In the genomic region with DNA sequence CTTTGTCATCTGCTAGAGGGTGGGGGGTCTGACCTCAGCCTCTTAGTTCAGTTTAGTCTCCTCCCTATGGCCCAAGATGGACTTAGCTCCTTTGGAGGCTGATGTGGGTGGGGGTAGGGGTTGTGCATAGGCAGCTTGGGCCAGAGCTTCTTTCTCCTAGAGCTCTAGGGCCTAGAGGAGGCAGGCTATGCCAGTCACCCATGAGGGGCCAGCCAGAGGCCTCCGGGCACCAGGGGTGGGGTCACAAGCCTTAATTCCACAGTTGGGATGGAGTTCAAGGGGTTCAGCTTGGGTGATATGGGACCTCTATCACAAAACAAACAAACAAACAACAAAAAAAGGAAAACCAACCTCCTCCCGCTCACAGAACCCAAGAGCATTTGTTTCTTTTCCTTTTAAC, we compare ENCODE assay signal across 25 mouse cellular contexts. TPM values are rescaled to one million over a fixed set of nuclear protein-coding genes. Genes with fewer than 3 reads are reported as not detected.
DNase-seq lines count a peak whose midpoint lies in the region; ATAC-seq and TF ChIP-seq lines count a peak whose summit lies in the region.
"Had no signal": no experiment of that assay in that cellular context is flagged by ENCODE, and none has a peak within 500 bp of the region (broad histone marks: within the 10 kb centered on the region; RNA-seq: fewer than 3 reads in every experiment).

No protein-coding gene starts in this region.

- no peak overlapping the region for H3K4me2 ChIP-seq in heart, embryonic 16.5 days (ENCODE audit: low read depth, low read length)
- no peak overlapping the region for H3K4me2 ChIP-seq in heart, embryonic 12.5 days
- H3K4me2 ChIP-seq in lung, postnatal 0 days (replicated peaks; ENCODE audit: low read depth, low read length) = no peak overlapping the region
- no peak overlapping the region for H3K4me2 ChIP-seq in forebrain, embryonic 14.5 days (ENCODE audit: low read length)
- H3K4me2 ChIP-seq: forebrain, embryonic 15.5 days; hindbrain, embryonic 15.5 days; liver, embryonic 15.5 days; lung, embryonic 15.5 days; midbrain, embryonic 11.5 days had no signal

- peak overlapping the region; percentile 31; the same call in 1 of the 2 replicates for H3K9ac ChIP-seq in heart, embryonic 16.5 days (ENCODE audit: low read length)
- H3K9ac ChIP-seq in heart, embryonic 12.5 days = no peak overlapping the region
- H3K9ac ChIP-seq in lung, postnatal 0 days (replicated peaks; ENCODE audit: low read depth) = no peak overlapping the region
- H3K9ac ChIP-seq in forebrain, embryonic 14.5 days (ENCODE audit: low read length) = no peak overlapping the region
- H3K9ac ChIP-seq: forebrain, embryonic 15.5 days; hindbrain, embryonic 15.5 days; liver, embryonic 15.5 days; lung, embryonic 15.5 days; stomach, embryonic 15.5 days had no signal

- peak overlapping the region; percentile 91 for H3K27ac ChIP-seq in gastrocnemius, adult 2 months
- H3K27ac ChIP-seq in heart, embryonic 16.5 days (ENCODE audit: low read length) = peak overlapping the region; percentile 15; the same call in 1 of the 2 replicates
- H3K27ac ChIP-seq in heart, embryonic 12.5 days (ENCODE audit: poor library complexity, severe bottlenecking) = no peak overlapping the region
- peak overlapping the region; percentile 91; the same call in 1 of the 2 replicates for H3K27ac ChIP-seq in lung, postnatal 0 days (ENCODE audit: low read length)
- no peak overlapping the region for H3K27ac ChIP-seq in forebrain, embryonic 14.5 days (ENCODE audit: low read depth, low read length)
- H3K27ac ChIP-seq: forebrain, embryonic 15.5 days; hindbrain, embryonic 10.5 days; hindbrain, embryonic 15.5 days; liver, embryonic 15.5 days had no signal

- no peak for TF ChIP-seq CTCF in gastrocnemius, adult 2 months (IDR thresholded peaks at IDR 0.05)
- TF ChIP-seq CTCF in lung, postnatal 0 days (IDR thresholded peaks at IDR 0.05) = no peak

- intact Hi-C loops in gastrocnemius, adult 2 months (cut with DNase I) = no loop called here
- intact Hi-C loops in gastrocnemius, postnatal 14 days (cut with DNase I; ENCODE audit: low total_unique reads) = no loop called here

- TF ChIP-seq EP300 in lung, postnatal 0 days (IDR thresholded peaks at IDR 0.05) = no peak

- WGBS in heart, embryonic 16.5 days = 69% methylated on average over 2 of the region's 2 CpGs
- 77% methylated on average over 2 of the region's 2 CpGs for WGBS in heart, embryonic 12.5 days
- 74% methylated on average over 2 of the region's 2 CpGs for WGBS in lung, postnatal 0 days
- WGBS in forebrain, embryonic 14.5 days = 93% methylated on average over 2 of the region's 2 CpGs

- H3K4me3 ChIP-seq in gastrocnemius, adult 2 months = peak overlapping the region; percentile 86
- H3K4me3 ChIP-seq in heart, embryonic 16.5 days (ENCODE audit: low read length) = no peak overlapping the region
- no peak overlapping the region for H3K4me3 ChIP-seq in heart, embryonic 12.5 days
- no peak overlapping the region for H3K4me3 ChIP-seq in lung, postnatal 0 days (ENCODE audit: low read depth, low read length)
- H3K4me3 ChIP-seq in forebrain, embryonic 14.5 days (ENCODE audit: low read depth, low read length) = no peak overlapping the region
- H3K4me3 ChIP-seq: forebrain, embryonic 15.5 days; heart, embryonic 13.5 days; hindbrain, embryonic 10.5 days; hindbrain, embryonic 15.5 days; liver, embryonic 15.5 days; lung, embryonic 15.5 days; stomach, embryonic 15.5 days had no signal

- no peaks in the 10 kb centered on the region for H3K27me3 ChIP-seq in heart, embryonic 16.5 days (ENCODE audit: control insufficient read depth, insufficient read depth, low read length)
- H3K27me3 ChIP-seq in heart, embryonic 12.5 days (replicated peaks) = no peaks in the 10 kb centered on the region
- H3K27me3 ChIP-seq in lung, postnatal 0 days (replicated peaks; ENCODE audit: insufficient read depth, low read length) = no peaks in the 10 kb centered on the region
- H3K27me3 ChIP-seq in forebrain, embryonic 14.5 days (replicated peaks; ENCODE audit: control insufficient read depth, insufficient read depth, low read length) = no peaks in the 10 kb centered on the region
- H3K27me3 ChIP-seq: forebrain, embryonic 15.5 days; heart, embryonic 13.5 days; hindbrain, embryonic 15.5 days; lung, embryonic 15.5 days; stomach, embryonic 15.5 days had no signal

- peaks cover 60% of the 10 kb centered on the region for H3K4me1 ChIP-seq in heart, embryonic 16.5 days (ENCODE audit: control insufficient read depth, insufficient read depth, low read length)
- H3K4me1 ChIP-seq in heart, embryonic 12.5 days (replicated peaks) = peaks cover 84% of the 10 kb centered on the region
- H3K4me1 ChIP-seq in lung, postnatal 0 days (ENCODE audit: insufficient read depth, low read depth, low read length) = peaks cover 2% of the 10 kb centered on the region; the same call in 1 of the 2 replicates
- H3K4me1 ChIP-seq in forebrain, embryonic 14.5 days (ENCODE audit: control insufficient read depth, insufficient read depth, low read length) = peaks cover 10% of the 10 kb centered on the region

- no peak for ATAC-seq in heart, embryonic 16.5 days (replicated peaks; ENCODE audit: extremely low read depth, insufficient read depth, low FRiP score)
- no peak for ATAC-seq in heart, embryonic 12.5 days (ENCODE audit: insufficient number of reproducible peaks, low FRiP score)
- ATAC-seq in lung, postnatal 0 days = no peak
- no peak for ATAC-seq in forebrain, embryonic 14.5 days
- ATAC-seq: CD4-positive, CD25-positive, alpha-beta regulatory T cell, adult 4 months; forebrain, embryonic 15.5 days; inflammation-experienced regulatory T-cells, adult 6 months; midbrain, embryonic 16.5 days had no signal

- H3K36me3 ChIP-seq in heart, embryonic 16.5 days (ENCODE audit: control insufficient read depth, insufficient read depth) = no peaks in the 10 kb centered on the region
- H3K36me3 ChIP-seq in heart, embryonic 12.5 days = no peaks in the 10 kb centered on the region
- no peaks in the 10 kb centered on the region; the same call in 1 of the 2 replicates for H3K36me3 ChIP-seq in lung, postnatal 0 days (ENCODE audit: insufficient read depth, low read length)
- H3K36me3 ChIP-seq in forebrain, embryonic 14.5 days (ENCODE audit: control insufficient read depth, insufficient read depth, low read length) = no peaks in the 10 kb centered on the region
- H3K36me3 ChIP-seq: forebrain, embryonic 15.5 days; heart, embryonic 13.5 days; hindbrain, embryonic 10.5 days; hindbrain, embryonic 15.5 days; liver, embryonic 15.5 days; lung, embryonic 15.5 days; stomach, embryonic 15.5 days had no signal

- no peaks in the 10 kb centered on the region for H3K9me3 ChIP-seq in heart, embryonic 16.5 days (replicated peaks; ENCODE audit: control insufficient read depth, low read length)
- no peaks in the 10 kb centered on the region for H3K9me3 ChIP-seq in heart, embryonic 12.5 days (replicated peaks)
- no peaks in the 10 kb centered on the region for H3K9me3 ChIP-seq in lung, postnatal 0 days (ENCODE audit: low read length)
- no peaks in the 10 kb centered on the region for H3K9me3 ChIP-seq in forebrain, embryonic 14.5 days (replicated peaks; ENCODE audit: control insufficient read depth, low read length)
- H3K9me3 ChIP-seq: forebrain, embryonic 15.5 days; heart, embryonic 13.5 days; hindbrain, embryonic 10.5 days; hindbrain, embryonic 15.5 days; liver, embryonic 15.5 days; lung, embryonic 15.5 days; stomach, embryonic 15.5 days had no signal

- peak; percentile 33 for DNase-seq in gastrocnemius, adult 2 months
- DNase-seq in gastrocnemius, postnatal 14 days = no peak
- no peak for DNase-seq in lung, postnatal 0 days (ENCODE audit: low spot score)
- DNase-seq in lung, adult 18-20 months = no peak
- DNase-seq in forebrain, embryonic 14.5 days (ENCODE audit: low spot score) = no peak
- DNase-seq: cerebellum, adult 8-10 months; cerebellum, postnatal 25 days; kidney, adult 18-20 months; lung, postnatal 36 days; right cerebral cortex, postnatal 25 days; thymus, adult 18-20 months; thymus, postnatal 25 days had no signal

RNA-seq across cellular contexts. Expression of gene Adamtsl4, which starts 2.0 kb away (rescaled TPM):
- 10 to 100 TPM; 17.2 to 32.0 TPM for total RNA-seq in gastrocnemius, adult 2 months (2021)
- total RNA-seq in gastrocnemius, postnatal 14 days (2021) = 10 to 100 TPM; 27.1 to 50.8 TPM
- 8.5 and 13.7 TPM in 2 replicates for polyA plus RNA-seq in heart, embryonic 16.5 days (2015; fragmentation: Nextera tagmentation; extraction: Ambion mirVana)
- polyA plus RNA-seq in heart, embryonic 12.5 days (2016; fragmentation: Nextera tagmentation; extraction: Ambion mirVana) = 4.3 and 4.9 TPM in 2 replicates
- 11.8 and 13.2 TPM in 2 replicates for polyA plus RNA-seq in lung, postnatal 0 days (2015; fragmentation: Nextera tagmentation; extraction: Ambion mirVana)
- polyA plus RNA-seq in forebrain, embryonic 14.5 days (2014; fragmentation: Nextera tagmentation; extraction: Ambion mirVana) = 0.13 and 0.72 TPM in 2 replicates

RNA-seq across cellular contexts. Expression of gene Mcl1, which starts 27.1 kb away (rescaled TPM):
- 100 to 1,000 TPM; 110 to 123 TPM for total RNA-seq in gastrocnemius, adult 2 months (2021)
- 100 to 1,000 TPM in 1 of 2 experiments, 10 to 100 TPM in 1; 98.8 to 124 TPM for total RNA-seq in gastrocnemius, postnatal 14 days (2021)
- polyA plus RNA-seq in heart, embryonic 16.5 days (2015; fragmentation: Nextera tagmentation; extraction: Ambion mirVana) = 31.9 and 38.3 TPM in 2 replicates
- 65.2 and 66.9 TPM in 2 replicates for polyA plus RNA-seq in heart, embryonic 12.5 days (2016; fragmentation: Nextera tagmentation; extraction: Ambion mirVana)
- polyA plus RNA-seq in lung, postnatal 0 days (2015; fragmentation: Nextera tagmentation; extraction: Ambion mirVana) = 99.6 and 101 TPM in 2 replicates
- 50.3 and 50.8 TPM in 2 replicates for polyA plus RNA-seq in forebrain, embryonic 14.5 days (2014; fragmentation: Nextera tagmentation; extraction: Ambion mirVana)

RNA-seq across cellular contexts. Expression of gene Ecm1, which starts 53.7 kb away (rescaled TPM):
- total RNA-seq in gastrocnemius, adult 2 months (2021) = 10 to 100 TPM; 18.0 to 23.0 TPM
- 10 to 100 TPM; 16.7 to 18.5 TPM for total RNA-seq in gastrocnemius, postnatal 14 days (2021)
- 44.1 and 49.2 TPM in 2 replicates for polyA plus RNA-seq in heart, embryonic 16.5 days (2015; fragmentation: Nextera tagmentation; extraction: Ambion mirVana)
- 82.4 and 90.1 TPM in 2 replicates for polyA plus RNA-seq in heart, embryonic 12.5 days (2016; fragmentation: Nextera tagmentation; extraction: Ambion mirVana)
- polyA plus RNA-seq in lung, postnatal 0 days (2015; fragmentation: Nextera tagmentation; extraction: Ambion mirVana) = 94.3 and 107 TPM in 2 replicates
- polyA plus RNA-seq in forebrain, embryonic 14.5 days (2014; fragmentation: Nextera tagmentation; extraction: Ambion mirVana) = 6.6 and 9.0 TPM in 2 replicates

Comparison
In these comparisons a context has a peak if more than half of its experiments do, and no peak if none do; other contexts are left out.
1. H3K27ac ChIP-seq: peak in gastrocnemius, adult 2 months (single experiment), heart, embryonic 16.5 days (single experiment) and lung, postnatal 0 days (single experiment); none in heart, embryonic 12.5 days (single experiment) and forebrain, embryonic 14.5 days (single experiment).